Mouse (Mus musculus): ENCODE measurements around the gene Abl2. TPM values are rescaled to one million over a fixed set of nuclear protein-coding genes. Genes with fewer than 3 reads are reported as not detected.

Gene Abl2
- total and polyA plus RNA-seq, 3 experiments = 8.6 to 15.2 (median 14.7) TPM

- H3K27me3 ChIP-seq (ENCODE audit: insufficient read depth, low read length) = peaks cover 12% of the 10 kb centered on the region; the same call in 1 of the 2 replicates
- DNase-seq (ENCODE audit: low spot score) = no peak
- H3K36me3 ChIP-seq (replicated peaks) = peaks cover 13% of the 10 kb centered on the region
- H3K4me3 ChIP-seq (ENCODE audit: low read depth, low read length) = no peak overlapping the region
- no peaks in the 10 kb centered on the region for H3K9me3 ChIP-seq (replicated peaks)
- H3K4me1 ChIP-seq (ENCODE audit: insufficient read depth, low read depth, low read length) = peaks cover 22% of the 10 kb centered on the region
- TF ChIP-seq POLR2AphosphoS5 (IDR thresholded peaks at IDR 0.05; ENCODE audit: insufficient replicate concordance, low read depth, low read length) (no peak), GATA2 (IDR thresholded peaks at IDR 0.05; ENCODE audit: borderline replicate concordance, low read depth, low read length) (no peak), GATA1 (IDR thresholded peaks at IDR 0.05; ENCODE audit: borderline replicate concordance, low read length) (no peak), TAL1 (conservative IDR thresholded peaks at IDR 0.05; ENCODE audit: low read depth, low read length) (no peak), CTCF (IDR thresholded peaks at IDR 0.05; ENCODE audit: low read depth, low read length) (no peak)
- ATAC-seq (ENCODE audit: extremely low read depth, insufficient number of reproducible peaks, low FRiP score, poor library complexity, severe bottlenecking) = no peak
Observed at GRCm38 (mm10) chr1:156668602-156669001, 110.0 kb downstream of the Abl2 start.

- peaks cover 28% of the 10 kb centered on the region for H3K4me1 ChIP-seq (ENCODE audit: insufficient read depth, low read depth, low read length)
- no peak for TF ChIP-seq GATA2 (IDR thresholded peaks at IDR 0.05; ENCODE audit: borderline replicate concordance, low read depth, low read length)
- TF ChIP-seq TAL1 (conservative IDR thresholded peaks at IDR 0.05; ENCODE audit: low read depth, low read length) = no peak
- no peak for TF ChIP-seq GATA1 (IDR thresholded peaks at IDR 0.05; ENCODE audit: borderline replicate concordance, low read length)
- TF ChIP-seq CTCF (IDR thresholded peaks at IDR 0.05; ENCODE audit: low read depth, low read length) = no peak
- TF ChIP-seq POLR2AphosphoS5 (IDR thresholded peaks at IDR 0.05; ENCODE audit: insufficient replicate concordance, low read depth, low read length) = no peak
Observed at GRCm38 (mm10) chr1:156669208-156669983, 110.8 kb downstream of the Abl2 start.

GRCm38 (mm10) chr1:156671921-156672320 is 113.3 kb downstream of the Abl2 start:
- DNase-seq (ENCODE audit: low spot score) = no peak
- H3K4me3 ChIP-seq (ENCODE audit: low read depth, low read length) = no peak overlapping the region
- no peak for ATAC-seq (ENCODE audit: extremely low read depth, insufficient number of reproducible peaks, low FRiP score, poor library complexity, severe bottlenecking)
- peaks cover 14% of the 10 kb centered on the region; the same call in 1 of the 2 replicates for H3K27me3 ChIP-seq (ENCODE audit: insufficient read depth, low read length)
- H3K9me3 ChIP-seq (replicated peaks) = no peaks in the 10 kb centered on the region
- TF ChIP-seq GATA1 (IDR thresholded peaks at IDR 0.05; ENCODE audit: borderline replicate concordance, low read length) (no peak), CTCF (IDR thresholded peaks at IDR 0.05; ENCODE audit: low read depth, low read length) (no peak), POLR2AphosphoS5 (IDR thresholded peaks at IDR 0.05; ENCODE audit: insufficient replicate concordance, low read depth, low read length) (no peak), GATA2 (IDR thresholded peaks at IDR 0.05; ENCODE audit: borderline replicate concordance, low read depth, low read length) (no peak), TAL1 (conservative IDR thresholded peaks at IDR 0.05; ENCODE audit: low read depth, low read length) (no peak)
- peaks cover 10% of the 10 kb centered on the region for H3K36me3 ChIP-seq (replicated peaks)
- peaks cover 39% of the 10 kb centered on the region for H3K4me1 ChIP-seq (ENCODE audit: insufficient read depth, low read depth, low read length)

More at GRCm38 (mm10) chr1:156669208-156669983, 110.8 kb downstream of the Abl2 start:
- DNase-seq (ENCODE audit: low spot score) = no peak
- ATAC-seq (ENCODE audit: extremely low read depth, insufficient number of reproducible peaks, low FRiP score, poor library complexity, severe bottlenecking) = no peak
- Histone ChIP-seq H3K9me3 (replicated peaks) (no peaks in the 10 kb centered on the region), H3K4me3 (ENCODE audit: low read depth, low read length) (no peak overlapping the region), H3K27me3 (ENCODE audit: insufficient read depth, low read length) (peaks cover 15% of the 10 kb centered on the region; the same call in 1 of the 2 replicates), H3K36me3 (replicated peaks) (peaks cover 13% of the 10 kb centered on the region)

GRCm38 (mm10) chr1:156672720-156673475 is 114.3 kb downstream of the Abl2 start:
- ATAC-seq (ENCODE audit: extremely low read depth, insufficient number of reproducible peaks, low FRiP score, poor library complexity, severe bottlenecking) (no peak), DNase-seq (ENCODE audit: low spot score) (no peak)
- peaks cover 10% of the 10 kb centered on the region for H3K36me3 ChIP-seq (replicated peaks)
- peaks cover 31% of the 10 kb centered on the region for H3K4me1 ChIP-seq (ENCODE audit: insufficient read depth, low read depth, low read length)
- peaks cover 10% of the 10 kb centered on the region; the same call in 1 of the 2 replicates for H3K27me3 ChIP-seq (ENCODE audit: insufficient read depth, low read length)
- peak overlapping the region; percentile 74 for H3K4me3 ChIP-seq (ENCODE audit: low read depth, low read length)
- no peak for TF ChIP-seq GATA2 (IDR thresholded peaks at IDR 0.05; ENCODE audit: borderline replicate concordance, low read depth, low read length)
- no peak for TF ChIP-seq TAL1 (conservative IDR thresholded peaks at IDR 0.05; ENCODE audit: low read depth, low read length)
- TF ChIP-seq GATA1 (IDR thresholded peaks at IDR 0.05; ENCODE audit: borderline replicate concordance, low read length) = no peak
- TF ChIP-seq POLR2AphosphoS5 (IDR thresholded peaks at IDR 0.05; ENCODE audit: insufficient replicate concordance, low read depth, low read length) = no peak
- no peak for TF ChIP-seq CTCF (IDR thresholded peaks at IDR 0.05; ENCODE audit: low read depth, low read length)
- no peaks in the 10 kb centered on the region for H3K9me3 ChIP-seq (replicated peaks)

GRCm38 (mm10) chr1:156673476-156674194 is 115.0 kb downstream of the Abl2 start:
- DNase-seq (ENCODE audit: low spot score) = no peak
- 0 out of 2 replicates have a peak, but pooled peaks have one; percentile 24 for ATAC-seq (ENCODE audit: extremely low read depth, insufficient number of reproducible peaks, low FRiP score, poor library complexity, severe bottlenecking)

More at GRCm38 (mm10) chr1:156673476-156674194, 115.0 kb downstream of the Abl2 start:
- H3K27me3 ChIP-seq (ENCODE audit: insufficient read depth, low read length) = peaks cover 10% of the 10 kb centered on the region; the same call in 1 of the 2 replicates
- H3K4me1 ChIP-seq (ENCODE audit: insufficient read depth, low read depth, low read length) = peaks cover 31% of the 10 kb centered on the region
- peak overlapping the region; percentile 74 for H3K4me3 ChIP-seq (ENCODE audit: low read depth, low read length)
- H3K9me3 ChIP-seq (replicated peaks) = no peaks in the 10 kb centered on the region
- TF ChIP-seq TAL1 (conservative IDR thresholded peaks at IDR 0.05; ENCODE audit: low read depth, low read length) (no peak), POLR2AphosphoS5 (IDR thresholded peaks at IDR 0.05; ENCODE audit: insufficient replicate concordance, low read depth, low read length) (no peak), GATA2 (IDR thresholded peaks at IDR 0.05; ENCODE audit: borderline replicate concordance, low read depth, low read length) (no peak), CTCF (IDR thresholded peaks at IDR 0.05; ENCODE audit: low read depth, low read length) (no peak), GATA1 (IDR thresholded peaks at IDR 0.05; ENCODE audit: borderline replicate concordance, low read length) (no peak)
- peaks cover 12% of the 10 kb centered on the region for H3K36me3 ChIP-seq (replicated peaks)

Data from G1E (cell line).